Mouse (Mus musculus): ENCODE data around the gene Cenps. TPM values are rescaled to one million over a fixed set of nuclear protein-coding genes. Genes with fewer than 3 reads are reported as not detected.

The Cenps gene
- total and polyA plus RNA-seq, 2 experiments = 0.33 to 0.46 TPM

DNA sequence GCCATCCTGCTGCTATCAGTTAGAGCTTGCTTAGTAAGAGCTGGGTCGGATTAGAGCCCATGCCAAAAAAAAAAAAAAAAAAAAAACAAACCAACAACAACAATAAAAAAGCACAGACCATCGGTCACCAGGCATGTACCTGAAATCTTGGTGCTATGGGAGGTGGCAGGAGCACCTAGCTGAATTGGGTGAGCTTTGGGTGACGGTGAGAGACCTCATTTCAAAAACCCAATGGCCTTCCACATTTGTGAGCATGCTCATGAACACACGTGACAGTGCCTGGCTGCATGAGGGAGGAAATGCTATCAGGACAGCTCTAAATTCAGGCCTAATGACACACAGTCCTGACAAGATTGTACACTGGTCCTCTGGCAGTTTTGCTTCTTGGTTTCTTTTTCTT is 10.7 kb upstream of the Cenps start:
- TF ChIP-seq POLR2A (IDR thresholded peaks at IDR 0.05; ENCODE audit: extremely low read depth, insufficient read depth, low read length) = no peak
- H3K79me2 ChIP-seq (ENCODE audit: control insufficient read depth, insufficient read depth, low read length) = no peaks in the 10 kb centered on the region
- H3K36me3 ChIP-seq (ENCODE audit: control insufficient read depth, insufficient read depth, low read length) = no peaks in the 10 kb centered on the region; the same call in 1 of the 2 replicates
- no peak for DNase-seq (ENCODE audit: extremely low read depth, low read depth, low spot score)
- H3K9ac ChIP-seq (ENCODE audit: low read depth, low read length) = no peak overlapping the region
- H3K27me3 ChIP-seq (ENCODE audit: control insufficient read depth, insufficient read depth, low read length) = no peaks in the 10 kb centered on the region
- H3K4me1 ChIP-seq (ENCODE audit: control insufficient read depth, insufficient read depth, low read length) = peaks cover 22% of the 10 kb centered on the region
- no peak overlapping the region for H3K27ac ChIP-seq (replicated peaks; ENCODE audit: insufficient read depth, low read depth, low read length)
- WGBS = 74% methylated on average over 4 of the region's 4 CpGs
- no peak overlapping the region for H3K4me3 ChIP-seq (ENCODE audit: insufficient read depth, low read depth, low read length)

DNA sequence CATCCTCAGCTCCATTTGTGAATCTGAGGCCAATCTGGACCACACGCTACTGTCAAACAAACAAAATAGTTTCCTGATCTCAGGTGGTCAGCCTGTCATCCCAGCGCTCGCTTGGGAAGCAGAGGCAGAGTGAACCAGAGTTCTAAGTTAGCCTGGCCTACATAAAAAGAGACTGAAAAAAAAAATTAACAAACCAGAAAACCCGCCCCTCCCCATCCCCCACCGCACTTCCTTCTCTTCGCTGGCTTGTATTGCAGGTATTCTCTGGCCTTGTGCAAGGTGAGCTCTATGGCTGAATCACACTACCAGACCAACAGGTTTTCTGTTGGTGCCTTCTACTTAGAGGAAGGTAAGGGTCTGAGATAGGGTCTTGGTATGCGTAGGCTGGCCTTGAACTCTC is 10.1 kb upstream of the Cenps start:
- no peak for DNase-seq (ENCODE audit: extremely low read depth, low read depth, low spot score)
- H3K4me3 ChIP-seq (ENCODE audit: insufficient read depth, low read depth, low read length) = no peak overlapping the region
- no peak for TF ChIP-seq CTCF (IDR thresholded peaks at IDR 0.05; ENCODE audit: low read depth, low read length)
- TF ChIP-seq POLR2A (IDR thresholded peaks at IDR 0.05; ENCODE audit: extremely low read depth, insufficient read depth, low read length) = no peak
- no peaks in the 10 kb centered on the region; the same call in 1 of the 2 replicates for H3K36me3 ChIP-seq (ENCODE audit: control insufficient read depth, insufficient read depth, low read length)
- no peak overlapping the region for H3K9ac ChIP-seq (ENCODE audit: low read depth, low read length)
- no peaks in the 10 kb centered on the region for H3K27me3 ChIP-seq (ENCODE audit: control insufficient read depth, insufficient read depth, low read length)
- H3K79me2 ChIP-seq (ENCODE audit: control insufficient read depth, insufficient read depth, low read length) = no peaks in the 10 kb centered on the region
- WGBS = 88% methylated on average over 7 of the region's 7 CpGs
- no peak overlapping the region for H3K27ac ChIP-seq (replicated peaks; ENCODE audit: insufficient read depth, low read depth, low read length)
- peaks cover 22% of the 10 kb centered on the region for H3K4me1 ChIP-seq (ENCODE audit: control insufficient read depth, insufficient read depth, low read length)

- no peaks in the 10 kb centered on the region for H3K36me3 ChIP-seq (ENCODE audit: control insufficient read depth, insufficient read depth, low read length)
- no peaks in the 10 kb centered on the region for H3K79me2 ChIP-seq (ENCODE audit: control insufficient read depth, insufficient read depth, low read length)
- H3K27me3 ChIP-seq (ENCODE audit: control insufficient read depth, insufficient read depth, low read length) = no peaks in the 10 kb centered on the region
- H3K4me1 ChIP-seq (ENCODE audit: control insufficient read depth, insufficient read depth, low read length) = peaks cover 15% of the 10 kb centered on the region
- 84% methylated on average over 4 of the region's 4 CpGs for WGBS
- H3K4me3 ChIP-seq (ENCODE audit: insufficient read depth, low read depth, low read length) = no peak overlapping the region
- TF ChIP-seq POLR2A (IDR thresholded peaks at IDR 0.05; ENCODE audit: extremely low read depth, insufficient read depth, low read length) (no peak), CTCF (IDR thresholded peaks at IDR 0.05; ENCODE audit: low read depth, low read length) (no peak)
- DNase-seq (ENCODE audit: extremely low read depth, low read depth, low spot score) = no peak
- H3K9ac ChIP-seq (ENCODE audit: low read depth, low read length) = no peak overlapping the region
- H3K27ac ChIP-seq (replicated peaks; ENCODE audit: insufficient read depth, low read depth, low read length) = no peak overlapping the region
Observed at GRCm38 (mm10) chr4:149145151-149145550, 7.7 kb upstream of the Cenps start.

DNA sequence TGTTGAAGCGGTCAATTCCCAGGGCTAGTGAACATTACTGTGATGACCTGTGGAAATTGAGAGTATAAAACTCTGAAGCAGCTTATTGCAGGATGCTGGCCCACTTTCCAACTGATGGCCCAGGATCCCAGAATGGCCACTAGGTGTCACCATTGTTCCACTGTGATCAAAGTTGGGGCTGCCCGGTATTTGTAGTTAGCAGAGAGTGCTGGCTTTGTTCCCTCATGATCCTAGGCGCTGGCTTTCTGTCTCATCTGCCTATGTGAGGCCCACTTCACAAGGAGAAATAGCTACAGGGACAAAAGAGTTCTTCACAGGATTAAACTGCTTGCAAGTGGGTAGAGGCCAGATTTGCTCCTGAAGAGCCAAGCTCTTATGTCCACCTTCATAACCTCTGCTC is 7.0 kb upstream of the Cenps start:
- H3K36me3 ChIP-seq (ENCODE audit: control insufficient read depth, insufficient read depth, low read length) = no peaks in the 10 kb centered on the region
- peak; percentile 79 for TF ChIP-seq CTCF (IDR thresholded peaks at IDR 0.05; ENCODE audit: low read depth, low read length)
- no peak for TF ChIP-seq POLR2A (IDR thresholded peaks at IDR 0.05; ENCODE audit: extremely low read depth, insufficient read depth, low read length)
- DNase-seq (ENCODE audit: extremely low read depth, low read depth, low spot score) = peak; percentile 63
- H3K79me2 ChIP-seq (ENCODE audit: control insufficient read depth, insufficient read depth, low read length) = no peaks in the 10 kb centered on the region
- no peaks in the 10 kb centered on the region for H3K27me3 ChIP-seq (ENCODE audit: control insufficient read depth, insufficient read depth, low read length)
- 1% methylated on average over 3 of the region's 3 CpGs for WGBS
- H3K4me3 ChIP-seq (ENCODE audit: insufficient read depth, low read depth, low read length) = no peak overlapping the region
- H3K27ac ChIP-seq (replicated peaks; ENCODE audit: insufficient read depth, low read depth, low read length) = no peak overlapping the region
- no peak overlapping the region for H3K9ac ChIP-seq (ENCODE audit: low read depth, low read length)
- H3K4me1 ChIP-seq (ENCODE audit: control insufficient read depth, insufficient read depth, low read length) = peaks cover 10% of the 10 kb centered on the region

GRCm38 (mm10) chr4:149143594-149143993 is 6.2 kb upstream of the Cenps start:
- TF ChIP-seq CTCF (IDR thresholded peaks at IDR 0.05; ENCODE audit: low read depth, low read length) = no peak
- TF ChIP-seq POLR2A (IDR thresholded peaks at IDR 0.05; ENCODE audit: extremely low read depth, insufficient read depth, low read length) = no peak
- no peak overlapping the region for H3K27ac ChIP-seq (replicated peaks; ENCODE audit: insufficient read depth, low read depth, low read length)
- H3K4me1 ChIP-seq (ENCODE audit: control insufficient read depth, insufficient read depth, low read length) = peaks cover 5% of the 10 kb centered on the region; the same call in 1 of the 2 replicates
- H3K79me2 ChIP-seq (ENCODE audit: control insufficient read depth, insufficient read depth, low read length) = no peaks in the 10 kb centered on the region
- WGBS = 24% methylated on average over 4 of the region's 4 CpGs
- H3K9ac ChIP-seq (ENCODE audit: low read depth, low read length) = no peak overlapping the region
- H3K27me3 ChIP-seq (ENCODE audit: control insufficient read depth, insufficient read depth, low read length) = no peaks in the 10 kb centered on the region
- H3K36me3 ChIP-seq (ENCODE audit: control insufficient read depth, insufficient read depth, low read length) = no peaks in the 10 kb centered on the region
- no peak for DNase-seq (ENCODE audit: extremely low read depth, low read depth, low spot score)
- H3K4me3 ChIP-seq (ENCODE audit: insufficient read depth, low read depth, low read length) = no peak overlapping the region

GRCm38 (mm10) chr4:149138515-149138914 is 1.1 kb upstream of the Cenps start:
- TF ChIP-seq POLR2A (IDR thresholded peaks at IDR 0.05; ENCODE audit: extremely low read depth, insufficient read depth, low read length) = no peak
- no peak for TF ChIP-seq CTCF (IDR thresholded peaks at IDR 0.05; ENCODE audit: low read depth, low read length)
- Histone ChIP-seq H3K4me1 (ENCODE audit: control insufficient read depth, insufficient read depth, low read length) (no peaks in the 10 kb centered on the region), H3K27me3 (ENCODE audit: control insufficient read depth, insufficient read depth, low read length) (no peaks in the 10 kb centered on the region), H3K79me2 (ENCODE audit: control insufficient read depth, insufficient read depth, low read length) (no peaks in the 10 kb centered on the region), H3K4me3 (ENCODE audit: insufficient read depth, low read depth, low read length) (no peak overlapping the region), H3K36me3 (ENCODE audit: control insufficient read depth, insufficient read depth, low read length) (no peaks in the 10 kb centered on the region), H3K9ac (ENCODE audit: low read depth, low read length) (no peak overlapping the region), H3K27ac (replicated peaks; ENCODE audit: insufficient read depth, low read depth, low read length) (no peak overlapping the region)
- WGBS = 92% methylated on average over 8 of the region's 8 CpGs
- DNase-seq (ENCODE audit: extremely low read depth, low read depth, low spot score) = no peak
